ENCODE assay signal across 8 mouse cellular contexts in genomic region chr4:132463430-132464254, GRCm38 (mm10). TPM values are rescaled to one million over a fixed set of nuclear protein-coding genes. Genes with fewer than 3 reads are reported as not detected.
DNase-seq lines count a peak whose midpoint lies in the region; ATAC-seq and TF ChIP-seq lines count a peak whose summit lies in the region.

TSS of gene Med18 (minus strand) at chr4:132463921.

- peak within 1 kb of the TSS; percentile 88 for H3K27ac ChIP-seq in hindbrain, embryonic 10.5 days
- H3K27ac ChIP-seq in lung, postnatal 0 days (ENCODE audit: low read length) = 0 out of 2 replicates have a peak within 1 kb of the TSS, but pooled peaks have one; percentile 34

- H3K9me3 ChIP-seq in hindbrain, embryonic 10.5 days = no peaks in the 10 kb centered on the region
- no peaks in the 10 kb centered on the region for H3K9me3 ChIP-seq in lung, postnatal 0 days (ENCODE audit: low read length)

- H3K9ac ChIP-seq in lung, postnatal 0 days (replicated peaks; ENCODE audit: low read depth) = peak within 1 kb of the TSS; percentile 53

- WGBS in hindbrain, embryonic 10.5 days = under 1% methylated on average over 44 of the region's 44 CpGs
- WGBS in lung, postnatal 0 days = under 1% methylated on average over 44 of the region's 44 CpGs

- peak; percentile 91 for DNase-seq in MEL-GATA-1-ER (ENCODE audit: extremely low read depth, low read depth)
- DNase-seq in cerebellum, adult 8-10 months = peak; percentile 91
- DNase-seq in hindbrain, embryonic 10.5 days (ENCODE audit: low spot score) = peak; percentile 95
- DNase-seq in layer of hippocampus, adult 9-11 months = peak; percentile 91
- DNase-seq in lung, postnatal 0 days (ENCODE audit: low spot score) = peak; percentile 96
- peak; percentile 79 for DNase-seq in ovary, postnatal 14 days (ENCODE audit: low spot score)
- DNase-seq in thymus, postnatal 14 days = peak; percentile 95

- peak; percentile 93 for ATAC-seq in frontal cortex, adult (ENCODE audit: low TSS enrichment)
- ATAC-seq in lung, postnatal 0 days = peak; percentile 93

- H3K4me1 ChIP-seq in hindbrain, embryonic 10.5 days (replicated peaks) = peaks cover 17% of the 10 kb centered on the region
- peaks cover 6% of the 10 kb centered on the region; the same call in 1 of the 2 replicates for H3K4me1 ChIP-seq in lung, postnatal 0 days (ENCODE audit: insufficient read depth, low read depth, low read length)

- H3K27me3 ChIP-seq in hindbrain, embryonic 10.5 days (ENCODE audit: insufficient read depth, poor library complexity, severe bottlenecking) = no peaks in the 10 kb centered on the region
- H3K27me3 ChIP-seq in lung, postnatal 0 days (replicated peaks; ENCODE audit: insufficient read depth, low read length) = no peaks in the 10 kb centered on the region

- peak within 1 kb of the TSS; percentile 93 for H3K4me3 ChIP-seq in hindbrain, embryonic 10.5 days
- peak within 1 kb of the TSS; percentile 71 for H3K4me3 ChIP-seq in lung, postnatal 0 days (ENCODE audit: low read depth, low read length)

- peaks cover 35% of the 10 kb centered on the region for H3K36me3 ChIP-seq in hindbrain, embryonic 10.5 days
- 0 out of 2 replicates have a peak, but pooled peaks cover 6% of the 10 kb centered on the region for H3K36me3 ChIP-seq in lung, postnatal 0 days (ENCODE audit: insufficient read depth, low read length)

- peak within 1 kb of the TSS; percentile 65 for H3K4me2 ChIP-seq in lung, postnatal 0 days (replicated peaks; ENCODE audit: low read depth, low read length)

- TF ChIP-seq EP300 in lung, postnatal 0 days (IDR thresholded peaks at IDR 0.05) = peak; percentile 49; the same call in 1 of the 2 replicates

- TF ChIP-seq CTCF in lung, postnatal 0 days (IDR thresholded peaks at IDR 0.05) = peak; percentile 65

RNA-seq across cellular contexts. Expression of gene Med18, which starts in this region (rescaled TPM):
- polyA plus RNA-seq in hindbrain, embryonic 10.5 days (2016; fragmentation: Nextera tagmentation; extraction: Ambion mirVana) = 29.0 and 33.3 TPM in 2 replicates
- polyA plus RNA-seq in lung, postnatal 0 days (2015; fragmentation: Nextera tagmentation; extraction: Ambion mirVana) = 10.4 and 11.3 TPM in 2 replicates

Comparison
In these comparisons a context has a peak if more than half of its experiments do, and no peak if none do; other contexts are left out.
1. Peak in every context shown above with its lines: DNase-seq, ATAC-seq, H3K4me3 ChIP-seq and H3K27ac ChIP-seq.